Mouse (Mus musculus): ENCODE results near the gene Rer1. TPM values are rescaled to one million over a fixed set of nuclear protein-coding genes. Genes with fewer than 3 reads are reported as not detected.
A peak's percentile ranks its signal among the peaks of the same experiment; 100 is the strongest.

Gene Rer1
- polyA plus RNA-seq, 1 experiment from 2014 or later, result 148 TPM

DNA sequence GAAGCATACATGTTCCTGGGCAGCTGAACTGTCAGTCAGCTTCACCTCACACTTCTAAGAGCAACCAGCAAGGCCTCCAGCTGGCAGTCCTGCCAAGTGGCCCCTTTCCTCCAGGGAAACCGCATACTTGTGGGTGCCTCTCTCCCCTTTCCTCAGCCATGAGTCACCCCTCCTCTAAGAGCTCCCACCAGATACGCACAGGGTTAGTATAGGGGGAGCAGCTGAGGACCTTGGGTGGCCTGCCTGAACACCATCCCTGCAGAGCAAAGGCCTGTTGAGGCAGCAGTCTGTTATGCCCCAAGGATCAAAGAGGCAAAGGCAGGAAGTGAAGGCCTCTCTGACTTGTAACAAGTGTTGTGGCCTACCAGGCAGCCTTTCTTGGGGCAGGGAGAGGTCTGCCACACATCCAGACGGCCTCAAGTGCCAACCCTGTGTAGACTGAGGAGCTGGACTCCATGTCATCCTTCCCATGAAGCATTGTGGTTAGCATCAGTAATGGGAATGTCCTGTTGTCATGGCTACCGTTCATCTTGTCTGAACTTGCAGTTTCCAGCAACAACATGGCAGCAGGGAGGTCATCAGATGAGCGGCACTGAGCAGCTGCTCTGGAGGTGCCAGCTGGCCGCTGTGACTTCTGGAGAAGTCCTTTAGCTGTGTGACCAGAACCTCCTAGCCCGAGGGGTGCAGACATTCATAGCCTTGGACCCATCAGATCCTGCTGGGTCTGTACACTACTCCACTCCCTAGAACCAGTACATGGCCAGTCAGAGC, 40.6 kb upstream of the Rer1 start:
- H3K4me1 ChIP-seq (ENCODE audit: control insufficient read depth, insufficient read depth, low read length), result peaks cover 70% of the 10 kb centered on the region
- no peaks in the 10 kb centered on the region for H3K36me3 ChIP-seq (ENCODE audit: control insufficient read depth, insufficient read depth, low read length)
- no peaks in the 10 kb centered on the region for H3K27me3 ChIP-seq (ENCODE audit: control insufficient read depth, insufficient read depth, low read length)
- WGBS (ENCODE audit: insufficient replicate concordance), result 67% methylated on average over 7 of the region's 7 CpGs
- no peak overlapping the region for H3K4me3 ChIP-seq (ENCODE audit: low read depth, low read length)
- H3K9ac ChIP-seq (ENCODE audit: low read depth, low read length), result no peak overlapping the region; the same call in 1 of the 2 replicates
- no peaks in the 10 kb centered on the region for H3K9me3 ChIP-seq (replicated peaks; ENCODE audit: control insufficient read depth, low read length)
- no peak overlapping the region for H3K4me2 ChIP-seq
- no peak for ATAC-seq (replicated peaks; ENCODE audit: insufficient number of reproducible peaks, low FRiP score, low TSS enrichment)
- peak overlapping the region; percentile 3; the same call in 1 of the 2 replicates for H3K27ac ChIP-seq (ENCODE audit: low read depth, low read length)

GRCm38 (mm10) chr4:155126194-155126593, 40.0 kb upstream of the Rer1 start:
- Histone ChIP-seq H3K9me3 (replicated peaks; ENCODE audit: control insufficient read depth, low read length) (no peaks in the 10 kb centered on the region), H3K27ac (ENCODE audit: low read depth, low read length) (peak overlapping the region; percentile 3; the same call in 1 of the 2 replicates), H3K4me1 (ENCODE audit: control insufficient read depth, insufficient read depth, low read length) (peaks cover 65% of the 10 kb centered on the region), H3K4me2 (no peak overlapping the region), H3K36me3 (ENCODE audit: control insufficient read depth, insufficient read depth, low read length) (no peaks in the 10 kb centered on the region), H3K4me3 (ENCODE audit: low read depth, low read length) (no peak overlapping the region), H3K27me3 (ENCODE audit: control insufficient read depth, insufficient read depth, low read length) (no peaks in the 10 kb centered on the region), H3K9ac (ENCODE audit: low read depth, low read length) (no peak overlapping the region; the same call in 1 of the 2 replicates)
- no peak for ATAC-seq (replicated peaks; ENCODE audit: insufficient number of reproducible peaks, low FRiP score, low TSS enrichment)
- 80% methylated on average over 5 of the region's 5 CpGs for WGBS (ENCODE audit: insufficient replicate concordance)

- H3K9ac ChIP-seq (ENCODE audit: low read depth, low read length), result no peak overlapping the region
- no peak overlapping the region for H3K4me2 ChIP-seq
- no peak overlapping the region for H3K4me3 ChIP-seq (ENCODE audit: low read depth, low read length)
- no peak overlapping the region for H3K27ac ChIP-seq (ENCODE audit: low read depth, low read length)
- H3K9me3 ChIP-seq (replicated peaks; ENCODE audit: control insufficient read depth, low read length), result no peaks in the 10 kb centered on the region
- H3K27me3 ChIP-seq (ENCODE audit: control insufficient read depth, insufficient read depth, low read length), result no peaks in the 10 kb centered on the region
- peaks cover 65% of the 10 kb centered on the region for H3K4me1 ChIP-seq (ENCODE audit: control insufficient read depth, insufficient read depth, low read length)
- ATAC-seq (replicated peaks; ENCODE audit: insufficient number of reproducible peaks, low FRiP score, low TSS enrichment), result no peak
- 21% methylated on average over 7 of the region's 7 CpGs for WGBS (ENCODE audit: insufficient replicate concordance)
- no peaks in the 10 kb centered on the region for H3K36me3 ChIP-seq (ENCODE audit: control insufficient read depth, insufficient read depth, low read length)
Measured at GRCm38 (mm10) chr4:155125310-155125709, 39.1 kb upstream of the Rer1 start.

- ATAC-seq (replicated peaks; ENCODE audit: insufficient number of reproducible peaks, low FRiP score, low TSS enrichment), result no peak
- Histone ChIP-seq H3K9me3 (replicated peaks; ENCODE audit: control insufficient read depth, low read length) (no peaks in the 10 kb centered on the region), H3K9ac (ENCODE audit: low read depth, low read length) (no peak overlapping the region), H3K4me2 (no peak overlapping the region), H3K27ac (ENCODE audit: low read depth, low read length) (no peak overlapping the region), H3K4me3 (ENCODE audit: low read depth, low read length) (no peak overlapping the region), H3K27me3 (ENCODE audit: control insufficient read depth, insufficient read depth, low read length) (no peaks in the 10 kb centered on the region), H3K4me1 (ENCODE audit: control insufficient read depth, insufficient read depth, low read length) (peaks cover 58% of the 10 kb centered on the region), H3K36me3 (ENCODE audit: control insufficient read depth, insufficient read depth, low read length) (no peaks in the 10 kb centered on the region)
- 77% methylated on average over 9 of the region's 9 CpGs for WGBS (ENCODE audit: insufficient replicate concordance)
Measured at GRCm38 (mm10) chr4:155123868-155124534, 37.8 kb upstream of the Rer1 start.

GRCm38 (mm10) chr4:155122444-155123040, 36.4 kb upstream of the Rer1 start:
- Histone ChIP-seq H3K36me3 (ENCODE audit: control insufficient read depth, insufficient read depth, low read length) (no peaks in the 10 kb centered on the region), H3K9me3 (replicated peaks; ENCODE audit: control insufficient read depth, low read length) (no peaks in the 10 kb centered on the region; the same call in 1 of the 2 replicates), H3K4me1 (ENCODE audit: control insufficient read depth, insufficient read depth, low read length) (peaks cover 58% of the 10 kb centered on the region), H3K4me3 (ENCODE audit: low read depth, low read length) (no peak overlapping the region), H3K4me2 (peak overlapping the region; percentile 27), H3K27me3 (ENCODE audit: control insufficient read depth, insufficient read depth, low read length) (no peaks in the 10 kb centered on the region), H3K9ac (ENCODE audit: low read depth, low read length) (peak overlapping the region; percentile 47), H3K27ac (ENCODE audit: low read depth, low read length) (peak overlapping the region; percentile 82)
- ATAC-seq (replicated peaks; ENCODE audit: insufficient number of reproducible peaks, low FRiP score, low TSS enrichment), result peak; percentile 46; the same call in 1 of the 2 replicates
- WGBS (ENCODE audit: insufficient replicate concordance), result 22% methylated on average over 16 of the region's 16 CpGs

- no peak for ATAC-seq (replicated peaks; ENCODE audit: insufficient number of reproducible peaks, low FRiP score, low TSS enrichment)
- peak overlapping the region; percentile 82 for H3K27ac ChIP-seq (ENCODE audit: low read depth, low read length)
- no peak overlapping the region for H3K9ac ChIP-seq (ENCODE audit: low read depth, low read length)
- WGBS (ENCODE audit: insufficient replicate concordance), result 68% methylated on average over 6 of the region's 6 CpGs
- H3K36me3 ChIP-seq (ENCODE audit: control insufficient read depth, insufficient read depth, low read length), result no peaks in the 10 kb centered on the region
- H3K4me2 ChIP-seq, result peak overlapping the region; percentile 27; the same call in 1 of the 2 replicates
- H3K4me3 ChIP-seq (ENCODE audit: low read depth, low read length), result no peak overlapping the region
- no peaks in the 10 kb centered on the region for H3K27me3 ChIP-seq (ENCODE audit: control insufficient read depth, insufficient read depth, low read length)
- H3K4me1 ChIP-seq (ENCODE audit: control insufficient read depth, insufficient read depth, low read length), result peaks cover 53% of the 10 kb centered on the region
- no peaks in the 10 kb centered on the region; the same call in 1 of the 2 replicates for H3K9me3 ChIP-seq (replicated peaks; ENCODE audit: control insufficient read depth, low read length)
Measured at GRCm38 (mm10) chr4:155121915-155122443, 35.8 kb upstream of the Rer1 start.

DNA sequence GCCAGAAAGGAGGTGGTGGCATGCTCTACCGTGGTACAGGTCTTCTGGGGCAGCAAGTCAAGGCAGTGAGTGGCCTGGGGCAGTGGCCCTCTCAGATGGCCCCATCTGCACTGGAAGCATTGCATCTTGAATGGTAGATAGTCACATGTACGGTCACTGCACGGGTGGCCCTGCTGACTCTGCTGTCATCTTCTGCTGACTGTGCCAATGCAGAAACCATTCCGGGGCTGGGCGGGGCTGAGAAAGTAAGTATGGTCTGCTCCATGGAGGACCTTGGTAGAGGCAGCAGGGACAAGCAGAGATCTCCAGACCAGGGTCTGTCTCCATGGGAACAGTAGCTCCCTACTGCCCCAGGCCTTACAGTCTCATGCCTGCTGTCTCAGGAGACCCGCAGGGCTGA, 35.0 kb upstream of the Rer1 start:
- Histone ChIP-seq H3K36me3 (ENCODE audit: control insufficient read depth, insufficient read depth, low read length) (no peaks in the 10 kb centered on the region), H3K4me3 (ENCODE audit: low read depth, low read length) (no peak overlapping the region), H3K27me3 (ENCODE audit: control insufficient read depth, insufficient read depth, low read length) (no peaks in the 10 kb centered on the region), H3K9me3 (replicated peaks; ENCODE audit: control insufficient read depth, low read length) (no peaks in the 10 kb centered on the region; the same call in 1 of the 2 replicates), H3K9ac (ENCODE audit: low read depth, low read length) (no peak overlapping the region), H3K4me1 (ENCODE audit: control insufficient read depth, insufficient read depth, low read length) (peaks cover 47% of the 10 kb centered on the region), H3K4me2 (no peak overlapping the region), H3K27ac (ENCODE audit: low read depth, low read length) (no peak overlapping the region)
- 77% methylated on average over 6 of the region's 6 CpGs for WGBS (ENCODE audit: insufficient replicate concordance)
- no peak for ATAC-seq (replicated peaks; ENCODE audit: insufficient number of reproducible peaks, low FRiP score, low TSS enrichment)

GRCm38 (mm10) chr4:155120583-155120982, 34.4 kb upstream of the Rer1 start:
- no peak overlapping the region for H3K4me2 ChIP-seq
- H3K36me3 ChIP-seq (ENCODE audit: control insufficient read depth, insufficient read depth, low read length), result no peaks in the 10 kb centered on the region
- H3K27ac ChIP-seq (ENCODE audit: low read depth, low read length), result no peak overlapping the region
- H3K4me3 ChIP-seq (ENCODE audit: low read depth, low read length), result no peak overlapping the region
- H3K4me1 ChIP-seq (ENCODE audit: control insufficient read depth, insufficient read depth, low read length), result peaks cover 43% of the 10 kb centered on the region
- no peaks in the 10 kb centered on the region for H3K27me3 ChIP-seq (ENCODE audit: control insufficient read depth, insufficient read depth, low read length)
- WGBS (ENCODE audit: insufficient replicate concordance), result 60% methylated on average over 5 of the region's 5 CpGs
- ATAC-seq (replicated peaks; ENCODE audit: insufficient number of reproducible peaks, low FRiP score, low TSS enrichment), result no peak
- H3K9ac ChIP-seq (ENCODE audit: low read depth, low read length), result no peak overlapping the region
- H3K9me3 ChIP-seq (replicated peaks; ENCODE audit: control insufficient read depth, low read length), result no peaks in the 10 kb centered on the region; the same call in 1 of the 2 replicates

Measured in heart, embryonic 11.5 days (tissue).